Mouse (Mus musculus): ENCODE results near the gene Cdkn2d.

GRCm38 (mm10) chr9:21283994-21284393 lies 7.2 kb downstream of the Cdkn2d start:
- TF ChIP-seq USF1 (IDR thresholded peaks at IDR 0.05; ENCODE audit: low read depth): no peak
- TF ChIP-seq MAX (IDR thresholded peaks at IDR 0.05; ENCODE audit: low read depth): no peak
